Mouse (Mus musculus): Measurements from ENCODE around the gene Shroom1.
A peak's percentile ranks its signal among the peaks of the same experiment; 100 is the strongest.
"Not testable (repeated sequence)": the region's sequence is repeated elsewhere in the genome, so short reads cannot be mapped to it uniquely, and the experiment has no call there.

The Shroom1 gene

DNA sequence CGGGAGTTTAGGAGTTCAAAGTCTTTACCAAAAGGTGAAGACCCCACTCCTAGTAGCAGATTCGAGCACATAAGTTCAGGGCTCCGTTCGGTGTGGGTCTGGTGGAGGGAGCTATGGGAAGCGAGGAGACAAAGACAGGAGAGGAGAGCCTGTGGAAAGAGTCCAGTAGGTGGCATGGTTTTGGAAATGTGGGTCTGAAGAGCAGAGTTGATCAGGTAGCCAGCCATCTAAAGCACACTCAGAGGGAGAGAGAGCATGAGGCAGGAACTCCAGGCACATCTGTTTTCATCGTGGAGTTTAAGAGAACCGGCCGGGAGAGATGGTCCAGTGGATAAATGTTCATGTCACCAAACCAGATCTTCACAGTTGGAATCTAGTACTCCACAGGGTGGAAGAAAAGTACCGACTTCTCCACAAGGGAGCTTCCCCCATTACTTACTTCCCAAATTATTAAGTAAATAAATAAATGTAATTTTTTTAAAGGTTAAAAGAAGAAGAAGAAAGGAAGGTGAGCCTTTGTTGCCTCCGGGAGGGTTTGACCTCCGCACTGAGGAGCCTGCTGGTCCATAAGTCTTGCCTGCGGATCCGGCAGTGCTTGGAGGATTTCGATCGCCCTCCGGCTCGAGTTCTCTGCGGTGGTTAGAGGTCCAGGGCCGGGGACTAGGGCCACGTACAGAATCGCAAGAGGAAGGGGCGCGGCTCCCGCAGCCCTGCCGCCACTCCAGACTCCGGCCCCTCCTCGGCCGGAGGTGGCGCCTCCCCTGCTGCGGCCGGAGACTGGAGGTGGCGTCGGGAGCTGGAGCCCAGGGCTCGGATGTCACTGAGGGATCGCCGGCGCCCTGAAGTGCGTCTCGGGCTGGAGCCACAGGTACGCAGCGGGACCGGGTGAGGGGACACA lies at the start of gene Shroom1, which contains the start of gene Gm10447:
Shroom1 (plus strand) TSS at position 732 of the 898 bp plus-strand sequence.
Gm10447 (minus strand) TSS at position 637 of the 898 bp plus-strand sequence.
- DNase-seq (ENCODE audit: low spot score), result peak; percentile 55

GRCm38 (mm10) chr11:53411738-53412137 lies 45.3 kb upstream of the Shroom1 start:
- DNase-seq (ENCODE audit: low spot score), result no peak

DNA sequence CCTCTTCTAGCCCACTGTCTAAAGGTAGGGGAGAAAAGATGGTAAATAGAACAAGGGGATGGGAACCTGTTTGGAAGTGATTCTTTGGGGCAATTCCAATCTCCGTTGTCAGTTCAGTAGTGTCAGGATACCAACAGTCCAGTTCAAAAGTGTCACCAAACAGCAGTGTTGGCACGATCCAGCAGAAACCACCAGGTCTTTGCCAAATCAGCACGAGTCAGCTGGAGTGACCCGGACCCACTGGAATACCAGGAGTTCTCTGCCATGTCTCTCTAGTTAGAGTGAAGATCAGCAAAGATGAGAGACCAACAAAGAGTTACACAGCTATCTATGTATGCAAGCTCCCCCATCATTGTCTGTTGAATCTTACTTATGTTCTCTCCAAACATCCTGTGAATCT lies 43.1 kb upstream of the Shroom1 start:
- DNase-seq (ENCODE audit: low spot score), result no peak

GRCm38 (mm10) chr11:53418048-53418447 lies 39.0 kb upstream of the Shroom1 start:
- no peak for DNase-seq (ENCODE audit: low spot score)

DNA sequence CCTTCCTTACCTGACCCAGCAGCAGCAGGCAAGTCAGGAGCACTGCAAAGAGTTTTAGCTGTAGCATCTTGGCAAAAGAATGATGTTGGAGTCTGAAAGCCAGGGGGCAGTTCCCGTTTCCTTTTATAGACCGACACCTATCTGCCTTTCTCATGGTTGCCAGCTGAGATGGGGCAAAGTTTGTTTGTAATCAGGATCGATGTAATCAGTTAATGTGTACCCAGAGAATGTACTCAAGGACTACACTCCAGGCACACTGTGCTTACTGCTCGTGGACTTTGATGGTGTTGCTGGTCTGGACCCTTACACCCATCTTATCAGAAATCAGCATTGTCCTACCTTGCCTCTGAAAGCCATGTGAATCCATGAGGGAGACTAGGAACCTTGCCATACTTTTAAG lies 34.0 kb upstream of the Shroom1 start, which contains the start of gene Leap2:
Leap2 (minus strand) TSS at position 135 of the 400 bp plus-strand sequence.
- DNase-seq (ENCODE audit: low spot score), result no peak

- DNase-seq (ENCODE audit: low spot score), result no peak
Measured at GRCm38 (mm10) chr11:53424826-53425225, 32.2 kb upstream of the Shroom1 start.

GRCm38 (mm10) chr11:53425251-53425650 lies 31.8 kb upstream of the Shroom1 start:
- DNase-seq (ENCODE audit: low spot score), result no peak

- no peak for DNase-seq (ENCODE audit: low spot score)
Measured at GRCm38 (mm10) chr11:53425711-53426255, 31.2 kb upstream of the Shroom1 start.

GRCm38 (mm10) chr11:53426914-53427313 lies 30.1 kb upstream of the Shroom1 start:
- not testable (repeated sequence) for DNase-seq (ENCODE audit: low spot score)

DNA sequence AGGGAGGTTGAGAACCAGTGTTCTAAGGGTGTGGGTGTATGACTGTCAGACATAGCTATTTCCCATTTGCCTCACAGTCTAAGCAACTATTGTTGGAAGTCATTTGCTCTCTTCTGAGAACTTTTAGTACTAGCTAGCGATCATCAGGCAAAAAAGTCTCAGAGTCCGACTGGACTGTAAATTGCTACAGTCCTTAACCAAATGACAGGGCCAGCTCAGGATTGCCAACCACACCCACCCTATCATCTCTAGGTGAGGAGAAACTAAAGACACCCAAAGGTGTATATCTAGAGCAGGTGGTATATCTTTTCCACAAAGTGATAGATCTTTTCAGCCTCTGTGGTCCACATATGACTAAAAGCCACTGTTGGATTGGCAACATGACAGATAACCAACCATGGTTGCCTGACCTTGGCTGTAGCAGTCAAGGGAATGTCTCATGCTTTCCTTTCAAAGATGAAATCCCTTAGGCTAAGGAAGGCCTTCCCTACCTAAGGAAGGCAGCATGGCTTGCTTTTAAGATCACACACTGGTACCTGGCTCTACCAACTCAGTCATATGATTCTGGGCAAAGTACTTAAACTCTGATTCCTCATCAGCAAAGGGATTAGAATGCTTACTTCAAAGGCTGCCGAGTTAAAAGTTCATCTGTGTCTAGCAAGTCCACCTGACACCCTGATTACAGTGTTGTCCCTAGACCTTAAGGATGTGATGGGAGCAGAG lies 28.9 kb upstream of the Shroom1 start:
- no peak for DNase-seq (ENCODE audit: low spot score)

DNA sequence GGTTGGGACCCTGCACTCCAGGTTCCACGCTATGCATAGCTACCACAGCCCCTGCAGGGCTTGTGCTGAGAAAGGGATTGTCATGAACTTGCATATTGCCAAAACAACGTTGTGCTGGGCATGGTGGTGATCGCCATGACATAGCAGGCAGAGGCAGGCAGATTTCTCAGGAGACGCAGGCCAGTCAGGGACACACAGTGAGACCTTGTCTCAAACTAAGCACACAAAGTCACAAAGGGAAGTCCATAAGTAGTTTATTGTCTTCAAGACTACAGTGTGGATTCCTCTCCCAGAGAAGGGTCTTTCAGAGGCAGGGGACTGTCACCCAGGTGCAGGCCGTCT lies 28.3 kb upstream of the Shroom1 start:
- no peak for DNase-seq (ENCODE audit: low spot score)

DNA sequence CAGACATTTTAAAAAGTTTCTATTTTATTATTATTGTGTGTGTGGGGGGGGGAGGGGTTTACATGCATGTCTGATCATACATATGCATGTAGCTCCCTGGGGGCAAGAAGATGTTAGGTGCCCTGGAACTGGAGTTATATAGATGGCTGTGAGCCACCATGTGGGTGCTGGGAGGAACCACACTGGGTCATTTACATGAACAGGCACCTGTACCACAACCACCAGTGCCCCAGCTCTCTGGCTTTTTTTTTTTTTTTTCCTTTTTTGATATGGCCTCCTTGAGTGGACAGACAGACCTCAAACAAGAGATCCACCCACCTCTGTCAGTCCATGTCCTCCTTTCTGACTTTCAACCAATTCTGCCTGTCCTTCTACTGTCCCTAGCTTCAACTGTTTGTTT lies 27.8 kb upstream of the Shroom1 start:
- DNase-seq (ENCODE audit: low spot score), result no peak

DNA sequence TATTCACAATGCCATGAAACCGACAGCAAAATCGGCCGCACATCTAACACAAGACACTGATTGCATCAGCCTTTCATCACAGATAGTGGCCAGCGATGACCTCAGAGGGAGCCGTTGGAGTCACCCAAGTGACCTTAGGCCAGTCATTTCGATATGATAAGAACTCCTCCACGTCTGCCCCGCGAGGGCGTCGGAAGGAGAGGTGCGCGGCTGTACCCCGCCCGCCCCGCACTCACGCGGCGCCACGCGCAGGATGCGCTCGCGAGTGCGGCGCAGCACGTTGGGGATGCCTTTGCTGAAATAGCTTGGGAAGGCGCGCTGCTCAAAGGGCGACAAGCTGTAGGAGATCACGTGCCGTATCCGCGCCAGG lies 26.7 kb upstream of the Shroom1 start:
- no peak for DNase-seq (ENCODE audit: low spot score)

- peak; percentile 97 for DNase-seq (ENCODE audit: low spot score)
Measured at GRCm38 (mm10) chr11:53430670-53431346, 26.2 kb upstream of the Shroom1 start, which contains the start of the genes Uqcrq and Gdf9. TSS of gene Uqcrq (minus strand) at chr11:53430831. TSS of gene Gdf9 (plus strand) at chr11:53431023.

DNA sequence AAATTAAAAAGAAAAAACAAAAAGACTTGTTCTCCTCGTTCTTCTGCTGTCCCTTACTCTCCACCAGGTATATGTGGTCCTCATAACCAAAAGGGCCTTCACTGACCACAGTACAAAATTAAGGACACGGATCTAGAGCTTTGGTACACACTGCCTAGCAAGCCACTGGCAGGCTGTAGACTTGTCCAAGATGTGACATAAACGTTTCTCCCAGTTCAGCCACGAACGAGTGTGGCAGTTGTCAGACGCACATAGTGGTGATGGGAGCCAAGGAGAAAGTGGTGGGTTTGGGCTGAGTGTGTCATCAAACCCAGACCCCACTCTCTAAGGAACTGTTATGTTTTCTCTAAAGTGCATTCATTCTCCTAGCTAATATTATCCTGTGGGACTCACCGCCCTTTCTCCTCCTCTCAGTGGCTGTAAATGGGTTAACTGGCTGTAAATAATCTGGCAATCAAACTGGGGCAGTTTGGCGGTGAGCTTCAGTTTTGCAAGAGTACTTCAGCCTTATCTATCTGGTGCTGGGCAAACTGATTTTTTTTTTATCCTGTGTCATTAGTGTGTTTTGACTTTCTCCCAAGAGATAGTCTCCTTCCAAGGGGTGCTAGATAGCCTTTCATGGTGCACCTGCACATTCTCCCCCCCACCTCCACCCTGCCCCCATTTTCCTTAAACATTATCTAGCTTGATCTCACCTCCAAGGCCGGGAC lies 25.5 kb upstream of the Shroom1 start:
- DNase-seq (ENCODE audit: low spot score), result no peak

DNA sequence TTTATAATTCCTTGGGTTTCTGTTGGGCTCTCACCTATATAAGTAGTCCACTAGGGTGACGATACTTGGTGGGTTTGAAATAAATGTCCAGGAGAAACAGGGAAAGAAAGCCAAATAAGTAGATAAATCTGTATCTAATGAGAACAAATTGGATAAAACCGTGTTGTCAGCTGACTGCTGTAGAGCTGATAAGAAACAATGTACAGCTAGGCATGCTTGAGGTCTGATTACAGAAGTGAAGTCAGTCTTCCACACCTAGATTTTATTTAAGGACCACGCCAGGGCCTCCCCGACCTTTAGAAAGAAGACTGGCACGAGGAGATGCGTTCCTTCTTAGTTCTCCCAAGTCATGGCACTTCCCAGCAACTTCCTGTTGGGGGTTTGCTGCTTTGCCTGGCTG lies 23.9 kb upstream of the Shroom1 start:
- no peak for DNase-seq (ENCODE audit: low spot score)

- no peak for DNase-seq (ENCODE audit: low spot score)
Measured at GRCm38 (mm10) chr11:53435504-53435903, 21.5 kb upstream of the Shroom1 start.

DNA sequence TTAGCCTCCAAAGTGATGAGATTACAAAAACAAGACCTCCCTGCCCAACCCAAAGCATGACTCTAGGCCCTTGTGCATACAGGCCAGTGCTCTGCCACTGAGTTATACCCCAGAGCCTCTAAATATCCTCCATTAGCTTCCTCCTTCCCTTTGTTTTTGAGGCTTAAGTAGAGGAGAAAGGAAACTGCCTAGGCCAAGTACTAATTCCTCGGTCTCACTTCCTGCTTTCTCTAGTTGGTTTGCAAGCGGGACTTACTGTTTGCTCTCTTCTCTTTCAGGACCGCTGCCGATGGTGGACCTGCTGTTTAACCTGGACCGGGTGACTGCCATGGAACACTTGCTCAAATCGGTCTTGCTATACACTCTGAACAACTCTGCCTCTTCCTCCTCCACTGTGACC lies 20.7 kb upstream of the Shroom1 start:
- DNase-seq (ENCODE audit: low spot score), result no peak

- DNase-seq (ENCODE audit: low spot score), result no peak
Measured at GRCm38 (mm10) chr11:53441921-53442320, 15.1 kb upstream of the Shroom1 start.

DNA sequence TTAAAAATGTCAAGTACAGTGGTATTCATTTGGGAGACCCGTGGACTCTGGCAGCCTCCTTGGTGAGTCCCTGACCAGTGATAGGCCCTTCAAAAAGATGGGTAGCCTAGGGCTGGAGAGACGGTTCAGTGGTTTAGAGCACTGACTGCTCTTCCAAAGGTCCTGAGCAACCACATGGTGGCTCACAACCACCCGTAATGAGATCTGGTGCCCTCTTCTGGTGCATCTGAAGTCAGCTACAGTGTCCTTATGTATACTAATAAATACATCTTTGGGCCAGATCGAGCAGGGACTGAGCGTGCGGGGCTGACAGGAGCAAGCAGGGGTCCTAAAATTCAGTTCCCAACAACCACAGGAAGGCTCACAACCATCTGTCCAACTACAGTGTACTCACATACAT lies 13.1 kb upstream of the Shroom1 start:
- DNase-seq (ENCODE audit: low spot score), result no peak

DNA sequence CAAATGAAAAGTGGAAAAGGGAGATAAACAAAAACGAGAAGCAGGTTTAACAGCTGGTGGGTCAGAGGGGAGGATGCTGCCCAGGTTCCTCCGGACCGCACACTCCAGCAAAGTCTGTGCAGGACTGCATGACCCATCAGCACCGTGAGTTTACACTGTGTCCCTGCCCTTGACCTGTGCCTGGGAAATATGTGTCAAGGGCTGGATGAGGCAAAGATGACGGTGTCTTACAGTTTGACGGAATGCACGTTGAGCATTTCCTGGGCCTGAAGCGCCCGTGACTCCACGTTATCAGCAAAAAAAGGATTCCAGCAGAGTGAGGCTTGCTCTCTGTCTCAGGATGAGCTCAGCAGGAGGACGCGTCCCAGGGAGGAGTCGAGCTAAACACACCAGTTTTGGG lies 11.4 kb upstream of the Shroom1 start:
- DNase-seq (ENCODE audit: low spot score), result no peak

DNA sequence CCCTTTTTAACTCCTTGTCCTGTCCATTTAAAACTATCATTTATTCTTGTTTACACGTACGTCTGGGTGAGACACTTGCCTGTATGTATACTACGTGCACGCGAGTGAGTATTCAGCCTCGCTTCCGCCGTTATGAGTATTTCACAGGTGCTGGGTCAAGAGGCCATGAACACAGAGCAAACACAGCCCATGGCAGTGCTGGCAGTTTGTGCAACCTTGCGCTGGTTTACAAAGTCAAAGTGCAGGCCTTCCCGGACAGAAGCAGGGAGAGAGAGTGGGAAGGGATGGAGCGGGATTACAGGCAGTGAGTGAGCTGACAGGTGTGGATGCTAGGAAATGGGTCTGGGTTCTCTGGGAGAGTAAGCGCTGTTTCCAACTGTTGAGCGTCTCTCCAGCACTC lies 10.8 kb upstream of the Shroom1 start:
- no peak for DNase-seq (ENCODE audit: low spot score)
